Mouse (Mus musculus) heart, embryonic 13.5 days (tissue): ENCODE measurements around the gene Faf1. TPM values are rescaled to one million over a fixed set of nuclear protein-coding genes. Genes with fewer than 3 reads are reported as not detected.

Source experiments
- ATAC-seq: fragments of 200-750 bp; cut with Nextera tagmentation; 2 replicates; pipeline ENCODE4 v1.8.0; 2017; ENCODE audit warnings: moderate TSS enrichment; ENCODE audit not compliant: insufficient number of reproducible peaks, low FRiP score, low TSS enrichment; ENCODE audit errors: extremely low read depth
- H3K27ac ChIP-seq: fragments of 300-500 bp; sonication (generic); replicated peaks from 2 replicates; pipeline ENCODE4 v1.5.1; 2015; ENCODE audit warnings: moderate library complexity, mild to moderate bottlenecking, inconsistent platforms
- H3K27me3 ChIP-seq: fragments of 300-500 bp; sonication (generic); replicated peaks from 2 replicates; pipeline ENCODE4 v1.6.1; 2015; ENCODE audit warnings: mild to moderate bottlenecking, inconsistent platforms
- H3K36me3 ChIP-seq: fragments of 300-500 bp; sonication (generic); 2 replicates; pipeline ENCODE4 v1.6.1; 2015; ENCODE audit warnings: mild to moderate bottlenecking, inconsistent platforms
- H3K4me1 ChIP-seq: fragments of 300-500 bp; sonication (generic); 2 replicates; pipeline ENCODE4 v1.6.1; 2015; ENCODE audit warnings: inconsistent platforms
- H3K4me2 ChIP-seq: fragments of 300-500 bp; sonication (generic); 2 replicates; pipeline ENCODE4 v1.6.1; 2015; ENCODE audit warnings: inconsistent platforms, mild to moderate bottlenecking, moderate library complexity
- H3K4me3 ChIP-seq: fragments of 300-500 bp; sonication (generic); 2 replicates; pipeline ENCODE4 v1.5.1; 2015; ENCODE audit warnings: moderate library complexity, mild to moderate bottlenecking, inconsistent platforms
- H3K9ac ChIP-seq: fragments of 300-500 bp; sonication (generic); 2 replicates; pipeline ENCODE4 v1.6.1; 2015; ENCODE audit warnings: inconsistent platforms, mild to moderate bottlenecking, moderate library complexity
- H3K9me3 ChIP-seq: fragments of 300-500 bp; sonication (generic); 2 replicates; pipeline ENCODE4 v1.6.1; 2016; ENCODE audit warnings: inconsistent platforms
- WGBS: fragments of 180-500 bp; shearing (Covaris S2); methylation state at CpG from one replicate; pipeline ENCODE4 v1.1.7; 2015; ENCODE audit warnings: mixed read lengths; 5-methylcytosine and 5-hydroxymethylcytosine counted together
- polyA plus RNA-seq: library from polyadenylated mRNA; unstranded; fragments of >200 nt; fragmentation: Nextera tagmentation; extraction: Ambion mirVana; gene quantifications from 2 replicates; pipeline ENCODE4 v1.2.1, GENCODE M21; 2015

The Faf1 gene
- polyA plus RNA-seq = 18.3 and 20.4 TPM in 2 replicates

GRCm38 (mm10) chr4:109676218-109677215, at the start of gene Faf1:
Gene Faf1, plus strand, starts transcription at chr4:109676588.
- peak within 1 kb of the TSS; percentile 90 for H3K4me3 ChIP-seq
- peak within 1 kb of the TSS; percentile 95 for H3K27ac ChIP-seq
- H3K36me3 ChIP-seq = no peaks in the 10 kb centered on the region
- peak within 1 kb of the TSS; percentile 85 for H3K4me2 ChIP-seq
- H3K9me3 ChIP-seq = no peaks in the 10 kb centered on the region
- peaks cover 11% of the 10 kb centered on the region for H3K4me1 ChIP-seq
- ATAC-seq = peak; percentile 96
- no peaks in the 10 kb centered on the region for H3K27me3 ChIP-seq
- WGBS = under 1% methylated on average over 107 of the region's 107 CpGs
- H3K9ac ChIP-seq = peak within 1 kb of the TSS; percentile 91

DNA sequence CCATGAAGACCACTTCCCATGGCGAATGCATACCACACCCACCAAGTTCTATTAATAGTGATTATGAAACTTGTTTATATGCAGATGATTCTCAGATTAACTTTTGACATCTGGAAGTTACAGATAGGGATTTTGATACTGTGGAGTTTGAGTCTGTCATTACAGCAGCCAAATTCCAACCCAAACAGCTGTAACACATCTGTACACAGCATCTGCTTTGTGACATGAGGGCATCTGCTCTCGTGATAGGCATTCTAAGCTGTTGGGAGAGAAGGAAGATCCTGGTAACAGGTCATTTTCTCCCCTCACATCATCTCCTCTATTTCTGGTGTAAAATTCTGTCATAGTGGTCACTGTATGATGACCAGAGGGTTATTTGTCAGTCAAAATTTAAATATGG, 46.2 kb upstream of the Faf1 start:
- no peak overlapping the region for H3K4me3 ChIP-seq
- no peak overlapping the region for H3K9ac ChIP-seq
- 55% methylated on average over 2 of the region's 2 CpGs for WGBS
- no peak overlapping the region for H3K27ac ChIP-seq
- H3K4me1 ChIP-seq = no peaks in the 10 kb centered on the region
- no peaks in the 10 kb centered on the region for H3K27me3 ChIP-seq
- H3K36me3 ChIP-seq = no peaks in the 10 kb centered on the region
- no peak overlapping the region for H3K4me2 ChIP-seq
- no peak for ATAC-seq
- no peaks in the 10 kb centered on the region for H3K9me3 ChIP-seq

DNA sequence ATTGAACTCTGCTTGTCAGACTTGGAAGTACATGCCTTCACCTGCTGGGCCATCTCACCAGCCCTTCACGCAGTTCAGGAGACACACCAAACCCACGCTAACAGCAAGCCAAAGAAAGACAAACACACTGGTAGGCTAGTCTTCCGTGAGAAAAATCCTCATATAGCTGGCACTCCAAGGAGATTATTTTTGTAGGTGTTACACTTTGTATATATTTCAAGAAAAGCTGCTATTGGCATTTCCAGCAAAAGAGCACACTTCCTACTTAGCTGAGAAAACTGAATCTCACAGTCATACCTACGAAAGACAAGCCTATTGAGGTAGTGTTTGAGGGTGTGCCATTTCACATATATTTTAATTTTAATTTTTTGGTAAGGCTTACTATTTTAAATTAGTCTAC, 45.4 kb upstream of the Faf1 start:
- no peak overlapping the region for H3K9ac ChIP-seq
- H3K4me3 ChIP-seq = no peak overlapping the region
- H3K27ac ChIP-seq = no peak overlapping the region
- no peak for ATAC-seq
- H3K4me1 ChIP-seq = no peaks in the 10 kb centered on the region
- no peak overlapping the region for H3K4me2 ChIP-seq
- no peaks in the 10 kb centered on the region for H3K36me3 ChIP-seq
- H3K27me3 ChIP-seq = no peaks in the 10 kb centered on the region
- H3K9me3 ChIP-seq = no peaks in the 10 kb centered on the region
- WGBS = 73% methylated on average over 4 of the region's 4 CpGs

- H3K4me3 ChIP-seq = no peak overlapping the region
- no peak overlapping the region for H3K9ac ChIP-seq
- no peak for ATAC-seq
- 79% methylated on average over 2 of the region's 2 CpGs for WGBS
- H3K9me3 ChIP-seq = no peaks in the 10 kb centered on the region
- no peaks in the 10 kb centered on the region for H3K4me1 ChIP-seq
- no peaks in the 10 kb centered on the region for H3K27me3 ChIP-seq
- no peak overlapping the region for H3K4me2 ChIP-seq
- no peaks in the 10 kb centered on the region for H3K36me3 ChIP-seq
- H3K27ac ChIP-seq = no peak overlapping the region
These were observed 41.4 kb upstream of the Faf1 start for GRCm38 (mm10) chr4:109634971-109635370.

DNA sequence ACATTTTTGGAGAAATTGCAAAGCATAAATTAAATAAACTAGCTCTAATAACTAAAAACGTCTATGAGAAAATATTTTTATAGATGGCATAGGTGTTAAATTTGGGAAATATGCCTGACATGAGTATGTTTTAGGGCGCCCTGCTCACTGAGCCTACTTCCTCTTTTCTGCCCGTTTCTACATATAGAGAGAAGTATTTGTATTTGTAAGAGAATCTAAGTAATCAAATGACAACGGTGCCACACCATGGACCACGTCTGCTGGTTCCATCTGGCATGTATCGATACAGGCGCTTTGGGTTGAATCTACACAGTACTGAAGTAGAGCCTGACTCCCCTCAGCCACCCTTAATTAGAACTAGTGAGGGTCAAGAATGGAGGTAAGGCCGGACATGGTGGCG, 37.0 kb upstream of the Faf1 start:
- Histone ChIP-seq H3K4me2 (no peak overlapping the region), H3K9me3 (no peaks in the 10 kb centered on the region), H3K9ac (no peak overlapping the region), H3K36me3 (no peaks in the 10 kb centered on the region), H3K4me1 (no peaks in the 10 kb centered on the region), H3K4me3 (no peak overlapping the region), H3K27me3 (no peaks in the 10 kb centered on the region), H3K27ac (no peak overlapping the region)
- WGBS = 75% methylated on average over 9 of the region's 9 CpGs
- no peak for ATAC-seq

DNA sequence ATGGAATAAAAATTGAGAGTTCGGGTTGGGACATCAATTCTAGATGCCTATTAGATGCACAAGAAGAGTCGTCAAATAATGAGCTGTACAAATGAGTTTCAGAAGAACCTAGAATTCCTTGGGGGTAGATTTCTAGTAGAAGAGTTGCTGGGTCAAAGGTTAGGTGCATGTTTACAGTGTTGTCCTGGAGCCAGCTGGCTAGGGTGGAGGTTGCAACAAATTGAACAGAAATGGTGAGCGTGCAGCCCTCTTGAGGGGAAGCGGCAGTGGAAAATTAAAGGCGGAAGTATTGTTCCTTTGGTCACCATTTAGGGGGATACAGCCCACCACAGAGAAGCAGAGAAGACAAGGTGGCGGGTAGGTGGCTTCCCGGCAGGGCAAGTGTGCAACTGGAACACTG, 36.2 kb upstream of the Faf1 start:
- Histone ChIP-seq H3K36me3 (no peaks in the 10 kb centered on the region), H3K4me1 (no peaks in the 10 kb centered on the region), H3K4me3 (no peak overlapping the region), H3K27ac (no peak overlapping the region), H3K9ac (no peak overlapping the region), H3K9me3 (no peaks in the 10 kb centered on the region), H3K4me2 (no peak overlapping the region), H3K27me3 (no peaks in the 10 kb centered on the region)
- ATAC-seq = no peak
- 90% methylated on average over 7 of the region's 7 CpGs for WGBS

- no peak for ATAC-seq
These were observed 34.9 kb upstream of the Faf1 start for GRCm38 (mm10) chr4:109641451-109641850.

DNA sequence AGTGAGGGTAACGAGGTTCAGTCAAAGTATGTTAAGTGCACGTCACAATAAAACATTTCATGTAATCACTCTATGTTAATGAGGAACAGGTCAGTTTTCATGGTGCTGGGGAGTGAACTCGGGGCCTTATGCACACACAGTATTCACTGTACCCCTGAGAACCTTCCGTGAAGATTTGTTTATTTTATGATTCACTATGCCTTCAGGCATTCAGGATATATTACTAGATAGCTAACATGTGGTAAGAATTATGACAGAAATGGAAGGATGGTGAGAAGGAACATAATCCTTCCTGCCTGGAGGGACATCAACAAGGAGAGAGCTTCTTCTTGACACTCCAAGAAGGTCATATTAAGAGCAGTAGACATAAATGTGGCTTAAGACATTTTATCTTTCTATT, 29.1 kb upstream of the Faf1 start:
- Histone ChIP-seq H3K27me3 (no peaks in the 10 kb centered on the region), H3K36me3 (no peaks in the 10 kb centered on the region), H3K4me3 (no peak overlapping the region), H3K4me2 (no peak overlapping the region), H3K9me3 (no peaks in the 10 kb centered on the region), H3K4me1 (no peaks in the 10 kb centered on the region), H3K9ac (no peak overlapping the region), H3K27ac (no peak overlapping the region)
- ATAC-seq = no peak
- WGBS = 71% methylated on average over 4 of the region's 4 CpGs

More at GRCm38 (mm10) chr4:109641451-109641850, 34.9 kb upstream of the Faf1 start:
- no peaks in the 10 kb centered on the region for H3K36me3 ChIP-seq
- H3K27ac ChIP-seq = no peak overlapping the region
- no peaks in the 10 kb centered on the region for H3K27me3 ChIP-seq
- no peak overlapping the region for H3K4me2 ChIP-seq
- no peaks in the 10 kb centered on the region for H3K9me3 ChIP-seq
- 67% methylated on average over 3 of the region's 3 CpGs for WGBS
- H3K9ac ChIP-seq = no peak overlapping the region
- no peaks in the 10 kb centered on the region for H3K4me1 ChIP-seq
- H3K4me3 ChIP-seq = no peak overlapping the region

DNA sequence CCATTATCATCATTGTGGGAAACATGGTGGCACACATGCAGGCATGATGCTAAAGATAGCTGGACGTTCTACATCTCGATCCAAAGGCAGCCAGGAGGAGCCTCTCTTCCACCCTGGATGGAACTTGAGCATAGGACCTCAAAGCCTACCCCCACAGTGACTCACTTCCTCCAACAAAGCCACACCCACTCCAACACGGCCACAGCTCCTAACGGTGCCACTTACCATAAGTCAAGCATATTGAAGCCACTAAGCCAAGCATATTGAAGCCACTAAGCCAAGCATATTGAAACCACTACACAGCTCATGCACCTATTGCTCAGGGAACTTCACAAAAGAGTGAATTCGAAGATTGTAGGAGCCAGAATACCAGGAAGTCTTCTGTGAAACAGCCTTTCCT, 27.1 kb upstream of the Faf1 start:
- no peak overlapping the region for H3K4me3 ChIP-seq
- H3K27me3 ChIP-seq = peaks cover 5% of the 10 kb centered on the region
- H3K27ac ChIP-seq = no peak overlapping the region
- whole genome bisulfite sequencing = 62% methylated on average over 5 of the region's 5 CpGs
- no peak for ATAC-seq
- H3K9me3 ChIP-seq = no peaks in the 10 kb centered on the region
- no peaks in the 10 kb centered on the region for H3K4me1 ChIP-seq
- no peak overlapping the region for H3K9ac ChIP-seq
- H3K36me3 ChIP-seq = no peaks in the 10 kb centered on the region
- H3K4me2 ChIP-seq = no peak overlapping the region

GRCm38 (mm10) chr4:109653251-109653650, 23.1 kb upstream of the Faf1 start:
- H3K4me3 ChIP-seq = no peak overlapping the region
- H3K27ac ChIP-seq = no peak overlapping the region
- no peak overlapping the region for H3K4me2 ChIP-seq
- no peak for ATAC-seq
- H3K27me3 ChIP-seq = peaks cover 40% of the 10 kb centered on the region
- no peak overlapping the region for H3K9ac ChIP-seq
- peaks cover 15% of the 10 kb centered on the region for H3K4me1 ChIP-seq
- H3K36me3 ChIP-seq = no peaks in the 10 kb centered on the region
- H3K9me3 ChIP-seq = no peaks in the 10 kb centered on the region

GRCm38 (mm10) chr4:109654701-109655100, 21.7 kb upstream of the Faf1 start:
- Histone ChIP-seq H3K4me1 (peaks cover 15% of the 10 kb centered on the region), H3K9ac (no peak overlapping the region), H3K4me2 (no peak overlapping the region), H3K27me3 (peaks cover 54% of the 10 kb centered on the region), H3K9me3 (no peaks in the 10 kb centered on the region), H3K27ac (no peak overlapping the region), H3K36me3 (no peaks in the 10 kb centered on the region), H3K4me3 (no peak overlapping the region)
- 56% methylated on average over 2 of the region's 2 CpGs for WGBS
- no peak for ATAC-seq

GRCm38 (mm10) chr4:109655738-109656137, 20.6 kb upstream of the Faf1 start:
- H3K27ac ChIP-seq = no peak overlapping the region
- peaks cover 63% of the 10 kb centered on the region for H3K27me3 ChIP-seq
- ATAC-seq = no peak
- 0 out of 2 replicates have a peak, but pooled peaks cover 3% of the 10 kb centered on the region for H3K36me3 ChIP-seq
- no peak overlapping the region for H3K4me2 ChIP-seq
- H3K9ac ChIP-seq = no peak overlapping the region
- H3K9me3 ChIP-seq = no peaks in the 10 kb centered on the region
- WGBS = 40% methylated on average over 2 of the region's 2 CpGs
- H3K4me1 ChIP-seq = peaks cover 15% of the 10 kb centered on the region
- no peak overlapping the region for H3K4me3 ChIP-seq
